Mouse (Mus musculus): ENCODE results near the gene Esp15. TPM values are rescaled to one million over a fixed set of nuclear protein-coding genes. Genes with fewer than 3 reads are reported as not detected.
"Not testable (repeated sequence)": the region's sequence is repeated elsewhere in the genome, so short reads cannot be mapped to it uniquely, and the experiment has no call there.

The Esp15 gene
- polyA plus RNA-seq (2012; fragmentation: generic; extraction: Trizol), result not detected

DNA sequence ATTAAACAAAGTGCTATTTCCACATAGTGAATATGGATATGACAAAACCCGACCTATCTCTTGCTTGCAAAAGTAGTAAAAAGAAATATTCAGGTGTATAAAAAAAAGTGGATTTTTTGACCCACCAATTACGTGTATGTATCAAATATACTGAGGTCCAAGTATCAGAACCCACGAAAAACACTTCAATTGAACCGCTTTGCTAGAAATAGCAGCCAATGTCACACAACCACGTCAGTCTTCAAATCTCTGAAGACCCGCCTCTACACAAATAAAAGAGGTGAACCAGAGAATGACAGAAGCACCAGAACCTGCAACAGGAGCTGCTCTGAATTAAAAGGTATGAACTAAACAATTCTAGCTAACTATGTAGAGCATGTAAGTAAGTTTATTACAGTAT is at the start of gene Esp15:
Esp15 (plus strand) TSS at position 301 of the 400 bp plus-strand sequence.
- H3K4me3 ChIP-seq; H3ac ChIP-seq (ENCODE audit: control insufficient read depth, insufficient read length): not testable (repeated sequence)

DNA sequence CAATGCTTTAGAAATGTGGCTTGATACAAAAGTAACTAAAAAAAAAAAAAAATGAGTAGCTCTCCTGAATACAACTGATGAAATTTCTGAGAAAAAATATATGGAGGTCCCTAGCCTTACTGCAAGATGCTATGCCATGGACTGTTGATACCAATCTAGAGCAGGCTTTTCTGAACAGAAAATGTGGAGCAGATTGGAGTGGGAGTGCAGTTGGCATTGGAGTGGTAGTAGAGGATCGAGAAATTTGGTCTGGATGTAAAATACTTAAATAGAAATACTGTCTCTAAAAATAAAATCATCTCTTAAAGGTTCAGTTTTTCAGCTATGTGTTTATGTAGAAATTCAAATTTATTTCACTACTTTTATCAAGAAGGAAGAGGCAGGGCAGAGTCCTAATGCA is 49.2 kb upstream of the Esp15 start:
- H3K36me3 ChIP-seq (ENCODE audit: control insufficient read depth, insufficient read depth), result no peaks in the 10 kb centered on the region
- no peaks in the 10 kb centered on the region for H3K79me2 ChIP-seq (ENCODE audit: control insufficient read depth, insufficient read depth)
- TF ChIP-seq MAX (IDR thresholded peaks at IDR 0.05; ENCODE audit: low read depth) (no peak), E2F4 (IDR thresholded peaks at IDR 0.05; ENCODE audit: insufficient read depth) (no peak), POLR2A (IDR thresholded peaks at IDR 0.05; ENCODE audit: insufficient read length, low read depth) (no peak)
- H3K4me2 ChIP-seq (ENCODE audit: low read depth), result no peak overlapping the region
- no peaks in the 10 kb centered on the region for H3K27me3 ChIP-seq (ENCODE audit: control insufficient read depth, insufficient read depth, insufficient read length)
- no peak overlapping the region for H3ac ChIP-seq (ENCODE audit: control insufficient read depth, insufficient read length)
- no peak overlapping the region for H3K4me3 ChIP-seq

More for the DNA sequence above, at the start of gene Esp15:
- not testable (repeated sequence) for H3K79me2 ChIP-seq (ENCODE audit: control insufficient read depth, insufficient read depth); H3K36me3 ChIP-seq (ENCODE audit: control insufficient read depth, insufficient read depth); H3K27me3 ChIP-seq (ENCODE audit: control insufficient read depth, insufficient read depth, insufficient read length); H3K4me2 ChIP-seq (ENCODE audit: low read depth)

Other genes starting within 250 kb of the Esp15 start
- not detected for gene Esp18, start 234.6 kb upstream of the Esp15 start, polyA plus RNA-seq (2012; fragmentation: generic; extraction: Trizol)
- not detected for gene Esp16, start 104.8 kb upstream of the Esp15 start, polyA plus RNA-seq (2012; fragmentation: generic; extraction: Trizol)